Mouse (Mus musculus) retina, embryonic 14.5 days (tissue): Measurements from ENCODE around the gene Nab2.
A peak's percentile ranks its signal among the peaks of the same experiment; 100 is the strongest.

Experiments
- DNase-seq: peaks from one replicate; pipeline ENCODE4 v3.0.0-alpha.2; 2015; ENCODE audit warnings: low spot score

Gene Nab2

DNA sequence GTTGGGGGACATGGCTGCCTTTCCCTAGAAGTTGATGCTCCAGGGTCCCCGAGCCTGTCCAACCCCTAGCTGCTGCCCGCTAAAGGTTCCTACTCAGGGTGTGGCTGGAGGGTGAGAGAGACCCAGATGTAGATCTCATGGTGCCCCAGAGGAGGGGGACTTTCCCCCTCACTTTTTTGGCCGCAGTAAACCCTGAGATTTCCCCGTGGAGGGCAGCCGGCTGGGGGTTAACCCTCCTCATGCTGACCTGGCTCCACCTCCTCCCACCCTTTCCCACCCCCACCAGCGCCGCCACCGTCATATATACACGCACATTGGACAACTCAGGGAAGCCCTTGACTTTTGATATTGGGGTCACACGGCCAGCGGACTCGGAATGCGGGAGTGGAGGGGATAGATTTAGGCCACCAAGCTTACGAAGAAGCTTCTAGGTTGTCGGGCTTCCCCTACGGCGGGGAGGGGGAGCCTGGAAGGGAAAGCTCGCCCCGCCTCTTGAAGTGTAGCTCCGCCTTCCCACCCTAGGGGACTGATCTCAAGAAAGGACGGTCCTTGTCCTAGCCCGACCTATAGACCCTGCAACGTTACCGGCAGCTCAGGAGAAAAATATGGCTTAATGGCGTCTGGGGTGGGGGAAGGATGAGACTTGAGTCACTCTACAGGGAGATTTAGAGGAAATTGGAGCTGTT lies 24.7 kb downstream of the Nab2 start:
- peak; percentile 75 for DNase-seq

DNA sequence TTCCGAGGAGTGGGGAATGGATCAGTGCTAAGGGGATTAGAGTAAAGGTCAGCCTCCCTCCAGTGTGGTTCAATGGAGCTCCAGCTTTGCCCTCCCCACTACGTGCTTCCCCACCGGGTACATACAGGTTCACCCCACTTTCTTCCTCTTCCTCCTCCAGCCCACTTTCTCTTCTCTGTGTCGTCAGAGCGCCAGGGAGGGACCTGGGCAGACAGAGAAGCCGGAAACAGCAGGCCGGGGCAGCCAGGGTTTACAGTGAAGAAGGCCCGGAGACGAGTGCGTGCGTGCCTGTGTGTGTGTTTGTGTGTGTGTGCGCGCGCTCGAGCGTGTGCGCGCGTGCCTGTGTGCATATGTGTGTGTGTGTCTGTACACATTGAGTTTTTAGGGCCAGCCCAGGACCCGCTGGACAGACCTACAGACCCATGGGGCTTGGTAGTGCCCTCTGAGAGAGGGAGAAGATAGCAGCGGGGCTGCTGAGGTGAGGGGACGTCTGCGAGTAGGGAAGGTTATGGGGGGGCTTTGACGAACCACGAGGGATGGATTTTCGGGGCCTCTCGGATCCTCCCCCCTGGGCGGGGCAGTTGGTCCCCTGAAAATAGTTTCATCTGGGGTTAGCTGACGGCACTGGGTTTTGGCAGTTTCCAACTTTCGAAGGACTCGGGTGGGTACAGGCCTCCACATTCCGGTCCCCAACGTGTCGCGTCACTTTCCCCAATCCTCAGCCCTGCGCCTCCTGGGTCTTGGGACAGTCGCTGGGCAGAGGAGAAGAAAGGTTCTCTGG lies 25.4 kb downstream of the Nab2 start, which contains the start of gene Stat6:
Stat6 (plus strand) TSS at position 215 of the 781 bp plus-strand sequence.
- DNase-seq, result no peak

DNA sequence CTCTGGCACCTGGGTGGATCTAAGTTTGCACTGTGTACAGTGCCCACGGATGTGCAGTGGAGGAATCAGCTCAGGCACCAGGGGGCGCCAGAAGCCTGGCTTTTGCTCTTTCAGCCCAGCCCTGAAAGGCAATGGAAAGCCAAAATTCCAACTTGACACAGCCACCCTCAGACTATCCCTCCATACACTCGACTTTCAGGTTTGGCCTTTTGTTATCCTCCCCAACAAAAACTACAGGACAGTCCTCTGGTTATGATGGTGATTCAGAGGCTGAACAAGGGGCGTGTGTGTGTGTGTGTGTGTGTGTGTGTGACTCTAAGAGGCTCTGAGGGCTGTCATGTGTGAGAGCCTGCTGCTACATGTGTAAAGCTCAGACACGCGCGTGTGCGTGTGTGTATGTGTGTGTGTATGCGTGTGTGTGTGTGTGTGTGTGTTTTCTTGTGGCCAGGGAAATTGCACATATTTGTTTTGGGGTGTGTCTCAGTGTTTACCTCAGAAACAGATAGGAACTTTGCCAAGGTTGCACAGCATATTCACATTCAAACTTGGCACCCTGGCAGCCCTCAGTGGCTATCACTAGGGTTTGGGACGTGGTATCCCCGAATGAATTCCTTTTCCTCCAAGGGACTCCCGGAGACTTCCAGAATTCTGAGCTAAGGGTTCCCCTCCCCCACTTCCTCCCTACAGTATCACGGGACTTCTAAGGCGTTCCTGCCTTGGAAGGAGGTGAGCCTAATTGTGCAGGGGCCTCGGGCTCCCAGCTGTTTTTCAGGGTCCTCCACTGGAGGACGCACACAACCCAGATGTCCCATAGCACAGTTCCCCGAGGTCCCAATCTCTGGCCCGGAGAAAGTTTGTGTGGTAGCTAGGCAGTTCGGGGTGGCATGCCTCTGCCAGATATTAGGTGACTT lies 26.3 kb downstream of the Nab2 start:
- peak; percentile 95 for DNase-seq

DNA sequence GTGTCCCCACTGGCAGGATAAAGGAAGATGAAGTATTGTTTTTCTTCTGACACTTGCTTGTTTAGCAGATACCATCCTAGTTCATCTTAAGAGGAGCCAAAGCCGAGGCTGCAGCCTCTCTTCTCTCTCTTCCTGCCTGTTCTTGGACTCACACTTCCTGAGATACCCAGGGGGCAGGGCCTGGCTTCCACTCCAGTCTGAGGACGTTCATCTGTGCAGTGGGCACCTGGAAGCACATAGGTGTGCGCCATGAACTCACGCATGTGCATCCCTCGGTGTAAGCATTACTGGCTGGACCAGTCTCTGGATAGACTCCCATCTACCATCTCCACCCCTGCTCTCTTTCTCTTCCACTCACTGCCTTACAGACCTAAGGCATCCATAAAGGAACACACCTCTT lies 27.9 kb downstream of the Nab2 start:
- no peak for DNase-seq

DNA sequence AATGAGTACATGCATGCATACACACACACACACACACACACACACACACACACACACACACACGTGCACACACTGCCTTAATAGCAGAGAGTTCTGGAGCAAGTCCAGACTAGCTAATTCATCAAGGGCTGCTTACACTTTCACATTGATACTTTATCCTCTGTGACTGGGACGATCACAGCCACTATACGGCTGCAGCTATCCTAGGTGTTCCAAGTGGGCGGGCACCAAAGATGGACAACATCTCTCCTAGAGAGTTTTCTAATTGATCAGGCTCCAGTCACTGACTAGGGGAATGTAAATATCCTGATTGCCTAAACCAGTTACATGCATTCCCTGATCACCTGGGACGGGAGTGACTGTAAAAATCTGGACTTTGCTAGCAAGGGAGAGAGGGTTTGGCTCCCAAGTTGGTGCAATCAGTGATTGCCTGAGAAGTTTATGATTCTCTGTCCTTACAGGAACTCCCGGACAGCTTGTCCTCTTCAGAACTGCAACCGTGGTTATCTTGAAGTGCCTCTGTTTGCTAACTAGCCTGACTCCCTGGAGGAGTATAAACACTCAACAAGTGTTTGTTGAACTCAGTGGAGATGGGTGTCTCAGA lies 35.6 kb downstream of the Nab2 start:
- no peak for DNase-seq

DNA sequence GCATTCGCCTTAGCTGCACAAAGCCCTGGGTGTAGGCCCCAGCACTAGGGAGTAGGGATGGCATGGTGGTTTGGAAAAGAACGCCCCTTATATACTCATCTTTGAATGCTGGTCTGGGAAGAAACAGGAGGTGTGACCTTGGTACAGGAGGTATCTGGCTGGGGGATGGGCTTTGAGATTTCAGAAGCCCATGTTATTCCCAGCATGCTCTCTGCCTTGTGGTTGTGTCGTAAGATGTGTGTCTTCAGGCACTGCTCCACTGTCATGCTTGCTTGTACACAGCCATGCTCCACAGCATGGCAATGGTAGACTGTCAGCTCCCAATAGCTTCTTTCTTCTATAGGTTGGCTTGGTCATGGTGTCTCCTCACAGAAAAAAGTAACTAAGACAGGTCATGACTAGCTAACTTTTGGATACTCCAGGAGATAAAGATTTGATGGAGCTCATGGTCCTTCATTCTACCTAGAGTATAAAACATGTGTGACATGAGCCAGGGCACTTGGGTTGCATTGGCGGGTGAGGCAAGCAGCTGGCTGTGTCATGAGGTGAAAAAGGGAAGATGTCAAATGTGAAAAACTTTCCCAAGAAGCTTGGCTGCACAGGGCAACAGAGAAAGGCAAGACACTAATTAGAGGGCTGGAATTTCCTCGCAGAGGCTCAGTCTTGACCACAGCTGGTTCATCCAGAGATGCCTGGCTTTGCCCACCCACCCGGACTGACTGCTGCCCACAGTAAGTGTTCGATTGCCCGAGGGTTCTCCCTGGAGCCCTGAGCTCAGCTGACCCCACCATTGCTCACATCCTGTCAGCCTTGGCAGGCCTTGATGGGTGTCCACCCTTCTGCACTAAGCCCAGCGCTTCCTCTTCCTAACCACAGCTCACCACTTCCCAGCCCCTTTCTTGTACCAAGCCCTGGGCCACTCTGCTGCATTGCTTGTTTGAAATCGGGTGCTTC lies 36.8 kb downstream of the Nab2 start:
- no peak for DNase-seq

DNA sequence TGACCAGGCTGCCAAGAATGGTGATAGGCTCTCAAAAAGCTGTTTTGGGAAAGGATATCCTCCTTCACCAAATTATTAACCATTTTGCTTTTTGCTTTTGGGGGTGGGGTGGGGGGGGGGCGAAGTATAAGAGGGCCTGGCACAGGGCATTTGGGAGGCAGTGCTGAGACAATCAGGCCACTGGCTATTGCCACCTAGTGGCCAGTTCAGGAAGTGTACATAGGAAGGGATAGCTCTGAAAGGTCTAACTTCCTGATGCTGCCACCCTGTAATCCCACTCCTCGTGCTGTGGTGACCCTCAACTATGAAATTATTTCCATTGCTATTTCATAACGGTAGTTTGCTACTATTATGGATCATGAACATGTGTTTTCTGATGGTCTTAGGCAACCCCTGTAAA lies 41.9 kb downstream of the Nab2 start:
- DNase-seq, result peak; percentile 54

DNA sequence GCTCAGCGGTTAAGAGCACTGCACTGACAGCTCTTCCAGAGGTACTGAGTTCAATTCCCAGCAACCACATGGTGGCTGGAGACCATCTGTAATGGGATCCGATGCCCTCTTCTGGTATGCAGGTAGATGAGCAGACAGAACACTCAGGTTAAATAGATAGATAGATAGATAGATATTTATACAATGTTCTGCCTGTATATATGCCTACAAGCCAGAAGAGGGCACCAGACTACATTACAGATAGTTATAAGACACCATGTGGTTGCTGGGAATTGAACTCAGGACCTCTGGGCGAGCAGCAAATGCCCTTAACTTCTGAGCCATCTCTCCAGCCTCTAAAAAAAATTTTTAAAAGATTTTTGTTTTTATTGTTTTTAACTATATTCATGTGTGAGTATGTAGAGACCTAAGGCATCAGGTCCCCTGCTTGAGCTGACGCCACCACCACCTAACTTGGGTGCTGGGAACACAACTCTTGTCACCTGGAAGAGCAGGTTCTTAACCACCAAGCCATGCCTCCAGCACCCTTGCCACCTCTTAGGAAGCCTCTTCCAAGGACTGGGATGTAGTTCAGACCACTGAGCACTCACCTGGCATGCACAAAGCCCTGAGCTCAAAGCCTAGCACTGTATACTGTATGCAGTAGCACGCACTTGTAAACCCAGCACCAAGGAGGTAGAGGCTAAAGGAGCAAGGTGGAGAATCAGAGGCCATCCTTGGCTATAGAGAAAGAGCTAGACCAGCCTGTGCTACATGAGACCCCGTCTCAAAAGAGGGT lies 44.7 kb downstream of the Nab2 start:
- no peak for DNase-seq

DNA sequence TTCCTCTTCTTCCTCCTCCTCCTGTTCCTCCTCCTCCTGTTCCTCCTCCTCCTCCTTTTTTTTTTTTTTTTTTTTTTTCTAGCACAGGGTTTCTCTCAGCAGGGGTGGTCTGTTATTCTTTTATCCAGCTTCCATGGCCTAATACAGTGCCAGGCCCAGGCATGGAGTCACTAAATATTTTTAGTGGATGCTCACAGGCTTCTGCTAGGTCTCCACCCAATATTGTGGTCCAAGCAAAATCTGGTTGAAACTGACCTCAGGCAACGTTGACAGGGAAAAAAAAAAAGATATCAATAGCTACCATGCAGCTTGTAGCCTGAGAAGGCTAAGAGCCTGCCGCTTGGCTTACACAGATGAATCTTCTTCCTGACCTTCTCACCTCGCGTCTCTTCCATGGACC lies 45.7 kb downstream of the Nab2 start:
- no peak for DNase-seq

DNA sequence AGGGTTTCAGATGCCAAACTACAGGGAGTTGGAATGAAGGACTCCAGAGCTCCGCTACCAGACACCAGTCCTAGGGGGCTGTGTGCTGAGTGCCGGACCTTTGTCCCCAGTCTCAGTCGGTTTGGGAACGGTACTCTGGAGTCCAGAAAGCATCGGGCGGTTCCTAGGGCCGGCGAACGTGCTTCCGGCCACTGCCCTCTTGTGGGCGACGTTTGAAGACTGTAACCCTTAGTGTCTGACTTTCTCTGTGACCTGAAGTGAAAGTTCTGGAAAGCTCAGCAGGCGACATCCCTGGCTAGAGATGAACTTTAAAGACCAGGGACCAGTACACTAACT lies 46.3 kb downstream of the Nab2 start:
- DNase-seq, result peak; percentile 76

DNA sequence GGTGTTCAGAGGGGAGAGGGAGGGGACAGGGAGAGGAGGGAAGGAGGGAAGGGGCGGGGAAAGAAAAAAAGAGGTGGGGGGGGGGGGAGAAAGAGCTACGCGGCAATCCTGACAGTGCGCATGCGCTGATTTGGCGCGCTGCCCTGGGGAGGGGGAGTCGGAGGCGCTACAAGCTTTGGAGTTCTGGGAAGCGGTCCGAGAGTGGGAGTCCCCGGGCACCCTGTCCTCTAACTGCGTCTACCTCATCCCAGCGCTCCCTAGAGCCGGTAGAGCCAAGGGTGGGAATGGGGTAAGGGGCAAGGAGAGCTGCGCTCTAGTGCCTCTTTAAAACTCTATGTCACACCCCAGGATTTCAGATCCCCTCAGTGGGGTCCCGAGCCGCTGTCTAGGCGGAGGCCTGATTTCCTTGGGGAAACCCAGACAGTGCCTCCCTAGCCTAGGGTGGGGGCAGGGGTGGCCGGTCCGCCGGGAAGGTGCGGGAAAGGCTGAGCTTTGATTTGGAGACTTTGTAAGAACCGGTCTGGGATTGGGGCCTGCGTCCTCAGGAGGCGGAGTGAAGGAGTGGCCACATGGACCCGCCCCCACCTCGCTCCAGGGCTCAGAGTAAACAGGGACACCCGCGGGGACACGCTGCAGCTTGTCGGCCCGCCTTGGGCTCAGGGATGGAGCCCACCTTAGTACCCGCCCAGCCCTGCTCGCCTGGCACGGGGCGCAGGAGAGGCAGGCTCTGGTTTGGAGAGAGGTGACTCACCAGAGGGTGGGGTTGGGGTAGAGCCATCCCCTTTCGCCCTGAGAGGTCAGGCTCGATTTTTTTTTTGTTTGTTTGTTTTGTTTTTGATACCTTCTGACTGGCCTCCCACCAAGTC lies 46.9 kb downstream of the Nab2 start:
- peak; percentile 92 for DNase-seq

DNA sequence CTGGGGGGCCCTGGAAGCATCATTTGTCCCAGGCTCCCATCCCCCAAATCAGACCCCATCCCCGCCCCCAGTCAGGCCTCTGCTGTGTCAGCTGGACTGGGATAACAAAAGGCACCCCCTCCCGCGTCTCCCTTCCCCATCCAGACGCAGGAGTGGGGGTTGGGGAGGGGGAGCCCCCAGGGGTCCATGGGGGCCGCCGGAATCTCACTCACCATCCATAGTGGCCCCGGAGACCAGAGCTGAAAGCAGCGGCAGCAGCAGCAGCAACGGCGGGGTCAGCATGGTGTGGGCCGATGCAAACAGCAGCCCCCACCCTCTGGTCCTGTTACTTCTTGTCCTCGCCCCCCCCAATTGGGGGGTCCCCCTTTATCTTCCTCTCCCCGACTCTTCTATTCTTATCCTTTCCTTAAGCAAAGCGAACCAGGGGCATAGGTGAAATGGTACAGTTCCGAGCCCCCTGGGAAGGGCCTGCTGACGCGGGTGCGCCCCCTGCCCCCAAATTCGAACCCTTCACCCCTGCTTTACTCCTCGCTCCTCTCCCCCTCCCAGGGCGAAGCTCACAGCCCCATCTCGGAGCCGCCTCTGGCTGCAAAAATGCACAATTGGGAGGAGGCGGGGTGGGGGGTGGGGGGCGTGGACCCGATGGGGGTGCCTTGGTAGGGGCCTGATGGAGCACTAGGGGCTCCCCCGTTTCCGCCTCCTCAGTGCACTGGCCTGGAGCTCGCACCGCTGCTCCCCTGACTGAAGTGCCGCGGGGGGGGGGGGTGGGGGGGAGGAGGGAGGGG lies 47.8 kb downstream of the Nab2 start, which contains the start of gene Lrp1:
Lrp1 (minus strand) TSS at position 743 of the 785 bp plus-strand sequence.
- peak; percentile 63 for DNase-seq

DNA sequence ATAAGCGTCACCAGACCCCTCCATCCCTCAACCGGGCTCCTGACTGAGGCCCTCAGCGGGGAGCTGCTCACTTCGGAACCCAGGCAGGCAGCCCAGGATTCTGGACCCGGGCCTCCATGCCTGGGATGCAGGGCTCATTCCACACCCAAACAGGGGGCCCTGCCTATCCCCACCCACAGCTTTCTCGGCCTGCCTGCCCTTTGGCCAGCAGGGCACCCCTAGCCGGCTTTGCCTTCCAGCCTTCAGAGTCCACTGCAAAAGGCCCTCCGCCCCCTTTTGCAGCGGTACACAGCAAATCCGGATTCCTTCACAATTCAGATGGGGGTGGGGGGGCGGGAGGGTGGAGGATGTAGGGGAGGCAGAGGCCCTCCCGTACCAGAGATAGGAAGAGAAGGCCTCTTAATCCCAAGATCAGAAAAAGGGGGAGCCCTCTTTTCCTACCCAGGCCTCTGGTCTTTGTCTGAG lies 48.4 kb downstream of the Nab2 start:
- DNase-seq, result peak; percentile 57

DNA sequence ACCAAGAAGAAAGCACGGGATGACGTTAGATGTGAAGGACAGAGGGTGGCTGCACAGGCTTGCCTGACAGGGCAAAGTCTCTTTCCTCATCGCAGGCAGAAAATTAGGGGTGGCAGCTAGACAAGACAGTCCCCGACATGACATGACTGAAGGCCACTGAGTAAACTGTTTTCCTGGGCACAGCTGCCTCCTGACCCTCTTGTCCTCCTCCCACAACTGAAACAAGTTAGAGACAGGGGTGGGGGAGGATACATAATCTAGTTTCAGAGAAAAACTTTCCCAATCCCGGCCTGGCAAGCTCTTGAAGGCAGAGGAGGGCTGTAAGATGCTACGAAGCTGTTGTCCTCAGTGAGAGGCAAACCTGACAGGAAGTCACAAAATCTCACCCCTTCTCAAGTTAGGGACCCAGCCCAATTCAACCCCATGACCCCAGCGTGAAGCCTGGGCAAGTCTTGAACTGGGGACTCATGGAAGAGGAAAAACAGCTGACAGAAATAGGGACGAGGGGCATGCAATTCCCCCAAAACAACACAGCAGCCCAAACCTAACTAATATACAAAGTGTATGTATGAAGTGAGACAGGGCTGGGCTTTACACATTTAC lies 49.1 kb downstream of the Nab2 start:
- DNase-seq, result no peak

DNA sequence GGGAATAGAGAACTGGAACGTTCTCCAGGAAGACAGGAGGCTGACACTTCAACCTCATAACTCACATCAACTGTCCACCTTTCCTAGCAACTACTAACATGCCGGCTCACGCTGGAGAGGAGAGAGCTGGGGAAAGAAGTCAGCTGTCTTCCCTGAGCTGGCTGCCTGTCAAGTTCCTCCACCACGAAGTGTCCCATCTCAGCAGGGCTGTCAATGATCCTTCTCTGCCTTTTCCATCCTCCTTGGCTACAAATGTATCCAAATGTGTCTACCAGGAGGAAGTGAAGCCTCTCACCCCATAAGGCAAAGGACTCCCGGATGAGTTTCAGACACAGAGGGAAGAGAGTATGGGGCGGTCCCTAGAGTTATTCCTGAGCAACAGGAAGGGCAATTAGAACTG lies 50.2 kb downstream of the Nab2 start:
- no peak for DNase-seq

DNA sequence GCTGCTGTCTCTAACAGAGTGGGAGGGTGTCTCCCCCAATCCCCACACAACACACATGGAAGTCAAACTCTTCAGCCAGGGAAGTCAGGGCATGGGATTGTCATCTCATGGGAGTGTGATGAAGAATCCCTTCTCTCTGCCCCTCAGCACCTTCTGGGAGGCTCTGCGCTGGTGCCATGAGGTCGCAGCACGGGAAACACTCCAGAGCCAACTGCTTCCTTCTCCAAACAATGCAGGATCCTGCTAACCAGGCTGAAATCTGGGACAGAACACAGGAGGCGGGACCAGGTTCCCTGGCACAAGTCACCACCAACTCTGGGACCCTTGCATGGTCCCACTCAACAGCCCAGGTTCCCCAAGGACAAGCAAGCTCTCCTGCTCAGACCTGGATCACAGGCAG lies 51.1 kb downstream of the Nab2 start:
- no peak for DNase-seq

DNA sequence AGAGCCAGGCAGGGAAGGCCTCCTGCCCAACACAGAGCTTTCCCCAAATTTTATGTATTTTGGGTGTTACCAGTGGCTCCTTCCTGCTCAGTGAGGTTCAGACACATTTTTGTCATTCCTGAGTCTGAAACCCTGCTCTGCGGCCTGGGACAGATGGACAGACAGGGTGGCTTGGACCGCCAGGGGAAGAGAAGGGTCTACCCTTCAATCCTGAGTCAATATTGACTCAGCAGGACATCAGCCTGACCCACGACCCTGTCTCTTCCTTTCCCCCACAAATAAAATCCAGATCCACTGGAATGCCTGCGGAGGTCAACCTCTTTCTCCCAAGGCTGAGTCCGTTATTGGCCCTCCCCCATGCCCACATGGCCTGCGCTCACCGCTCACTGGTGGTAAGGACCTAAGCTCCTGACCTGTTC lies 52.1 kb downstream of the Nab2 start:
- no peak for DNase-seq

DNA sequence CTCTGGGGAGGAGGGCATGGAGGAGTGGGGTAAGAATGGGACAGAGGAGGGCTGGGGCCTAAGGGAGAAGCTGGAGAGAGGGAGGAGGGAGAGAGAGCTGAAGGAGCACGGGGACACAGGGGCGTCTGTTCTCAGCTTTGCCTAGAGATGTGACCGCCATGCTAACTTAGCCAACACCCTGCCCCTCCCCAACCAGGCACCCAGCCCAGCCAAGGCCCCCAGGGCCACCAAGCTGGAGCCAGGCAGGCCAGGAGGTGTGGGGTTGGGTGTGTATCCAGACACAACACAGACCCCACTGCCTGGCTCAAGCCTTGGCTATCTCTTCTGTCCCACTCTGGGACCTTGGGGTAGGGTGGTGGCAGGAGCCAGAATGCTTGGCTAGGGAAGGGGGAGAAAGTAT lies 52.8 kb downstream of the Nab2 start:
- DNase-seq, result no peak
